In the genomic region with DNA sequence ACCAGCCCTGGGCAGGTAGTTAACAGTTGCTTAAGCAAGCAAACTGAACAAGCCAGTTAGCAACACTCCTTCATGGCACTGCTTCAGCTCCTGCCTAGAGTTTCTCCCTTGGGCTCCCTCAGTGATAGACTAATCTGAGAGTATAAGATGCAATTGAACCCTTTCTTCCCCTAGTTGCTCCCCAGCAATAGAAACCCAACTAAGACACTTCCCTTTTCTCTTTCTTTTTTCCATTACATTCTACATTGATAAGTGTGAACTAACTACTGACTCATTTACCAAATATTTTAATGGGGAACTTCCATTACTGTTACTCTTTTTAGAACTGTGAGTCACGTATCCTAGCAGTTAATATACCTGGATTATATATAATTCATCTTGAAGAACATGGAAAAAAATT, we compare ENCODE assay signal across 21 mouse cellular contexts.
"Had no signal": no experiment of that assay in that cellular context is flagged by ENCODE, and none has a peak within 500 bp of the region (broad histone marks: within the 10 kb centered on the region; RNA-seq: fewer than 3 reads in every experiment).

No protein-coding gene starts in this region.

- H3K4me3 ChIP-seq: kidney, embryonic 15.5 days; limb, embryonic 10.5 days; limb, embryonic 13.5 days; liver, embryonic 13.5 days; midbrain, embryonic 12.5 days; midbrain, embryonic 15.5 days; neural tube, embryonic 12.5 days; neural tube, embryonic 15.5 days had no signal

- H3K27me3 ChIP-seq: kidney, embryonic 15.5 days; limb, embryonic 13.5 days; liver, embryonic 13.5 days; midbrain, embryonic 12.5 days; midbrain, embryonic 15.5 days; neural tube, embryonic 12.5 days; neural tube, embryonic 15.5 days had no signal

- H3K27ac ChIP-seq: kidney, embryonic 15.5 days; limb, embryonic 10.5 days; limb, embryonic 13.5 days; liver, embryonic 13.5 days; midbrain, embryonic 12.5 days; midbrain, embryonic 15.5 days; neural tube, embryonic 12.5 days; neural tube, embryonic 15.5 days had no signal

- H3K9ac ChIP-seq: kidney, embryonic 15.5 days; limb, embryonic 13.5 days; liver, embryonic 13.5 days; midbrain, embryonic 12.5 days; midbrain, embryonic 15.5 days; neural tube, embryonic 12.5 days; neural tube, embryonic 15.5 days had no signal

- ATAC-seq: midbrain, embryonic 15.5 days had no signal

- DNase-seq: kidney, adult 11 months; kidney, adult 8-10 months; kidney, postnatal 10 days; kidney, postnatal 36 days; liver; liver, embryonic 13.5 days; lung, adult 2 months; lung, postnatal 14 days; lung, postnatal 4 days; right cerebral cortex, adult 18-20 months; right cerebral cortex, postnatal 25 days; spleen, adult 18-20 months; thymus, adult 18-20 months; thymus, postnatal 36 days had no signal

- H3K9me3 ChIP-seq: kidney, embryonic 15.5 days; limb, embryonic 10.5 days; limb, embryonic 13.5 days; liver, embryonic 13.5 days; midbrain, embryonic 12.5 days; midbrain, embryonic 15.5 days; neural tube, embryonic 12.5 days; neural tube, embryonic 15.5 days had no signal

- H3K4me1 ChIP-seq: kidney, embryonic 15.5 days; limb, embryonic 10.5 days; liver, embryonic 13.5 days; midbrain, embryonic 15.5 days; neural tube, embryonic 12.5 days; neural tube, embryonic 15.5 days had no signal
